ENCODE assay signal across 17 mouse cellular contexts in the genomic region with DNA sequence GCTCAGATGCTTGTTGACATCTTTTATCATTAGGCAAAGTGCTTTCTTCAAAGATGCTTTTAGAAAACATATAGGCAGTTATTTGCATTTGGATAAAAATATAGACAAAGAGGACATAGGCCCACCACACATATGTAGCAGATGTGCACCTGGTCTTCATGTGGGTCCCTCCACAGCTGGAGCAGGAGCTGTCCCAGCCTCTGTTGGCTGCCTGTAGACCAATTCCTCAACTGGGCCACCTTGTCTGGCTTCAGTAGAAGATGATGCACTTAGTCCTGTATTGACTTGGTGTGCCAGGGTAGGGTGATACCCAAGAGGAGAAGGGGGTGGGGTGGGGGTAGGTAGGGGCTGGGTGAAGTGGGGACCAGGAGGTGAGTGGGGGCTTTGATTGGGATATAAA.
"Had no signal": no experiment of that assay in that cellular context is flagged by ENCODE, and none has a peak within 500 bp of the region (broad histone marks: within the 10 kb centered on the region; RNA-seq: fewer than 3 reads in every experiment).

No protein-coding gene starts in this region.

- H3K27me3 ChIP-seq: heart, embryonic 12.5 days; hindbrain, embryonic 13.5 days; hindbrain, embryonic 15.5 days; kidney, embryonic 15.5 days; limb, embryonic 13.5 days; limb, embryonic 15.5 days had no signal

- H3K4me2 ChIP-seq: heart, embryonic 12.5 days; hindbrain, embryonic 13.5 days; hindbrain, embryonic 15.5 days; kidney, embryonic 15.5 days; limb, embryonic 13.5 days; limb, embryonic 15.5 days had no signal

- H3K27ac ChIP-seq: heart, embryonic 10.5 days; hindbrain, embryonic 13.5 days; hindbrain, embryonic 15.5 days; hindbrain, postnatal 0 days; limb, embryonic 13.5 days; limb, embryonic 15.5 days had no signal

- H3K36me3 ChIP-seq: heart, embryonic 10.5 days; hindbrain, embryonic 15.5 days; kidney, embryonic 15.5 days had no signal

- H3K4me1 ChIP-seq: heart, embryonic 10.5 days; hindbrain, embryonic 13.5 days; hindbrain, embryonic 15.5 days; kidney, embryonic 15.5 days; limb, embryonic 13.5 days; limb, embryonic 15.5 days had no signal

- H3K9ac ChIP-seq: heart, embryonic 12.5 days; hindbrain, embryonic 13.5 days; hindbrain, embryonic 15.5 days; kidney, embryonic 15.5 days; limb, embryonic 13.5 days; limb, embryonic 15.5 days had no signal

- DNase-seq: gastrocnemius, postnatal 14 days; gastrocnemius, postnatal 36 days; heart, postnatal 10 days; heart, postnatal 36 days; kidney, adult 11 months; layer of hippocampus, adult 9-11 months; layer of hippocampus, postnatal 36 days; left cerebral cortex, postnatal 4 days had no signal

- ATAC-seq: hindbrain, postnatal 0 days; intestine, embryonic 16.5 days had no signal

- H3K4me3 ChIP-seq: heart, embryonic 10.5 days; heart, embryonic 12.5 days; hindbrain, embryonic 13.5 days; hindbrain, embryonic 15.5 days; kidney, embryonic 15.5 days; limb, embryonic 13.5 days; limb, embryonic 15.5 days had no signal

- H3K9me3 ChIP-seq: heart, embryonic 10.5 days; heart, embryonic 12.5 days; hindbrain, embryonic 13.5 days; hindbrain, embryonic 15.5 days; kidney, embryonic 15.5 days; limb, embryonic 13.5 days; limb, embryonic 15.5 days had no signal
